Mouse (Mus musculus): ENCODE results near the gene Olfr586. TPM values are rescaled to one million over a fixed set of nuclear protein-coding genes. Genes with fewer than 3 reads are reported as not detected.

The Olfr586 gene
- total RNA-seq (2023) = not detected

GRCm38 (mm10) chr7:103125538-103125937, at the start of gene Olfr586:
Olfr586 (minus strand) TSS chr7:103125638.

GRCm38 (mm10) chr7:103156256-103156655, 30.8 kb upstream of the Olfr586 start, which contains the start of gene Olfr589:
Olfr589 (minus strand) TSS chr7:103156356.

GRCm38 (mm10) chr7:103140579-103140978, 15.1 kb upstream of the Olfr586 start, which contains the start of gene Olfr588-ps1:
Olfr588-ps1 (plus strand) TSS chr7:103140879.

GRCm38 (mm10) chr7:103097420-103097819, 28.0 kb downstream of the Olfr586 start, which contains the start of gene Olfr585:
Olfr585 (plus strand) TSS chr7:103097720.

GRCm38 (mm10) chr7:103081585-103081984, 43.9 kb downstream of the Olfr586 start, which contains the start of gene Olfr584:
Olfr584 (plus strand) TSS chr7:103081885.

Other genes starting within 250 kb of the Olfr586 start
- gene Olfr568, start 248.5 kb downstream of the Olfr586 start, total RNA-seq (2023) = not detected
- gene Olfr569, start 234.8 kb downstream of the Olfr586 start, total RNA-seq (2023) = not detected
- not detected for gene Olfr570, start 231.1 kb downstream of the Olfr586 start, total RNA-seq (2023)
- gene Olfr571, start 208.1 kb downstream of the Olfr586 start, total RNA-seq (2023) = not detected
- not detected for gene Olfr572, start 201.2 kb downstream of the Olfr586 start, total RNA-seq (2023)
- gene Olfr573-ps1, start 183.1 kb downstream of the Olfr586 start, total RNA-seq (2023) = not detected
- not detected for gene Olfr574, start 177.2 kb downstream of the Olfr586 start, total RNA-seq (2023)
- not detected for gene Olfr575, start 166.9 kb downstream of the Olfr586 start, total RNA-seq (2023)
- gene Olfr576, start 163.0 kb downstream of the Olfr586 start, total RNA-seq (2023) = not detected
- gene Olfr577, start 149.7 kb downstream of the Olfr586 start, total RNA-seq (2023) = not detected
- not detected for gene Olfr578, start 136.3 kb downstream of the Olfr586 start, total RNA-seq (2023)
- gene Olfr582, start 87.6 kb downstream of the Olfr586 start, total RNA-seq (2023) = not detected
- gene Olfr583, start 74.3 kb downstream of the Olfr586 start, total RNA-seq (2023) = not detected
- not detected for gene Olfr584, start 43.8 kb downstream of the Olfr586 start, total RNA-seq (2023)
- not detected for gene Olfr585, start 27.9 kb downstream of the Olfr586 start, total RNA-seq (2023)
- not detected for gene Olfr588-ps1, start 15.2 kb upstream of the Olfr586 start, total RNA-seq (2023)
- gene Olfr589, start 30.7 kb upstream of the Olfr586 start, total RNA-seq (2023) = not detected
- not detected for gene Olfr591, start 52.7 kb upstream of the Olfr586 start, total RNA-seq (2023)
- not detected for gene Olfr592, start 59.2 kb upstream of the Olfr586 start, total RNA-seq (2023)
- gene Olfr593, start 86.2 kb upstream of the Olfr586 start, total RNA-seq (2023) = not detected
- not detected for gene Olfr594, start 91.4 kb upstream of the Olfr586 start, total RNA-seq (2023)
- gene Usp17ld, start 126.9 kb upstream of the Olfr586 start, total RNA-seq (2023) = not detected
- not detected for gene Olfr596, start 180.0 kb upstream of the Olfr586 start, total RNA-seq (2023)
- gene Olfr597, start 190.7 kb upstream of the Olfr586 start, total RNA-seq (2023) = not detected
- not detected for gene Olfr598, start 197.9 kb upstream of the Olfr586 start, total RNA-seq (2023)
- not detected for gene Olfr599, start 210.3 kb upstream of the Olfr586 start, total RNA-seq (2023)
- gene Olfr600, start 224.0 kb upstream of the Olfr586 start, total RNA-seq (2023) = not detected
- gene Olfr601, start 237.0 kb upstream of the Olfr586 start, total RNA-seq (2023) = not detected